11 mouse cellular contexts compared by ENCODE assay signal in the genomic region with DNA sequence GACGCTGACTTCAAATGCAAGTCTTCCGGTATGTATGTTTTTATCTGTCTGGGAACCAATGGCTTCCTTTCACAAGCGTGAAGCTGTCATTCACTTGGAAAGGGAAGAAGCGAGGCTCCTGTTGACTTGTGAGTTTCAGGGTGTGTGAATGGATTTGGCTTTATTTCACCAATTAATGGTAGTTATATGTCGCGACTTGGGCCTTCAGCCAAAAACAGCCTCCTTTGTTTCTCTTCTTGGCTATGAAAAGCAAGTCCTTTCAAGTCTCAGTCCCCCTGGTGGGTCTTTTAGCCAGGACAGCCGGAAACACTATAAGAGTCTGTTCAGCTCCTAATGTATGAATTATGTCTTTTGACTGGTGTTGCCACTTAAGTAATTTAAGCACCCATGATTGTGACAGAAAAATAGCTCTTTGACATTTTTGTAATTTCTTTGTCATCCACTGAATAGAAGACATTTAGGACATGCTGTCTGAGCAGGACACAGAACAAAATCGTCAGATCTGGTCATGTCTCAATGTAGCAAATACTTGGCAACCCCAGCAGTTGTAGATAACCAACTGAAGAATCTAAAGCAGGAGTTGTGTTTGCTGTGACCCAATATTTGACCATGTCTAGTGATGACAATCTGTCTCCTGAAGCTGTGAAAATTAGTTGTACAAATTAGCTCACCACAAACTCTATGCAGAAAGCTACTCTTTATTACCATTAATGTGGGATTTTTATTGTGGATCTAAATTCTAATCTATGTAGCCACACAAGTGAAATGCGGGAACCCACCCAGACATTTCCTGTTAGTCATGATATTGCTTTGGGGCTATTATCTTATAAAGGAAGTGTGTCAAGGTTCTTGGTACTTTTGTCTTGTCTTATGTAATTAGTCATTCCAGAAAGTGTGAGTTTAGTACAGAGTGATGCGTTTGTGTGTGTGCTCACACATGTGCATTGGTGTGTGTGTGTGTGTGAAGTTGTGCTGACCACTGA. TPM values are rescaled to one million over a fixed set of nuclear protein-coding genes. Genes with fewer than 3 reads are reported as not detected.
A peak's percentile ranks its signal among the peaks of the same experiment; 100 is the strongest.
DNase-seq lines count a peak whose midpoint lies in the region; ATAC-seq and TF ChIP-seq lines count a peak whose summit lies in the region.
"Had no signal": no experiment of that assay in that cellular context is flagged by ENCODE, and none has a peak within 500 bp of the region (broad histone marks: within the 10 kb centered on the region; RNA-seq: fewer than 3 reads in every experiment).

No protein-coding gene starts in this region.

- peak; percentile 45 for TF ChIP-seq EP300 in liver, postnatal 0 days (IDR thresholded peaks at IDR 0.05; ENCODE audit: low read depth)

- H3K4me2 ChIP-seq in heart, embryonic 16.5 days (ENCODE audit: low read depth, low read length): no peak overlapping the region
- H3K4me2 ChIP-seq in lung, embryonic 15.5 days: no peak overlapping the region
- H3K4me2 ChIP-seq in embryonic facial prominence, embryonic 14.5 days (ENCODE audit: low read depth, low read length): no peak overlapping the region
- H3K4me2 ChIP-seq in liver, postnatal 0 days (ENCODE audit: low read depth, low read length): no peak overlapping the region

- H3K9ac ChIP-seq in heart, embryonic 16.5 days (ENCODE audit: low read length): no peak overlapping the region
- no peak overlapping the region for H3K9ac ChIP-seq in lung, embryonic 15.5 days
- H3K9ac ChIP-seq in embryonic facial prominence, embryonic 14.5 days (ENCODE audit: low read depth, low read length): no peak overlapping the region
- H3K9ac ChIP-seq in liver, postnatal 0 days (replicated peaks): no peak overlapping the region

- no peaks in the 10 kb centered on the region for H3K36me3 ChIP-seq in heart, embryonic 16.5 days (ENCODE audit: control insufficient read depth, insufficient read depth)
- H3K36me3 ChIP-seq in lung, embryonic 15.5 days: no peaks in the 10 kb centered on the region
- no peaks in the 10 kb centered on the region for H3K36me3 ChIP-seq in embryonic facial prominence, embryonic 14.5 days (ENCODE audit: control insufficient read depth, insufficient read depth, low read length)
- H3K36me3 ChIP-seq in liver, postnatal 0 days (replicated peaks; ENCODE audit: insufficient read depth, low read length): no peaks in the 10 kb centered on the region

- 0 out of 2 replicates have a peak, but pooled peaks have one; percentile 10 for ATAC-seq in heart, embryonic 16.5 days (replicated peaks; ENCODE audit: extremely low read depth, insufficient read depth, low FRiP score)
- peak; percentile 59; the same call in 1 of the 2 replicates for ATAC-seq in lung, embryonic 15.5 days (ENCODE audit: borderline replicate concordance, extremely low read depth, low FRiP score, low TSS enrichment)
- no peak for ATAC-seq in embryonic facial prominence, embryonic 14.5 days (ENCODE audit: low read depth)
- ATAC-seq in liver, postnatal 0 days: 0 out of 2 replicates have a peak, but pooled peaks have one; percentile 19

- no peak overlapping the region for H3K4me3 ChIP-seq in heart, embryonic 16.5 days (ENCODE audit: low read length)
- H3K4me3 ChIP-seq in lung, embryonic 15.5 days: no peak overlapping the region
- H3K4me3 ChIP-seq in embryonic facial prominence, embryonic 14.5 days (ENCODE audit: low read depth, low read length): no peak overlapping the region
- H3K4me3 ChIP-seq in liver, postnatal 0 days (ENCODE audit: low read depth, low read length): no peak overlapping the region

- no peak overlapping the region for H3K27ac ChIP-seq in heart, embryonic 16.5 days (ENCODE audit: low read length)
- H3K27ac ChIP-seq in lung, embryonic 15.5 days: peak overlapping the region; percentile 68
- no peak overlapping the region for H3K27ac ChIP-seq in embryonic facial prominence, embryonic 14.5 days (replicated peaks; ENCODE audit: low read depth, low read length)
- no peak overlapping the region for H3K27ac ChIP-seq in liver, postnatal 0 days (ENCODE audit: low read depth)

- no peak for DNase-seq in heart, postnatal 36 days
- DNase-seq in lung, adult 18-20 months: no peak
- peak; percentile 57 for DNase-seq in embryonic facial prominence, embryonic 14.5 days (ENCODE audit: low spot score)
- no peak for DNase-seq in liver, postnatal 0 days
- DNase-seq in frontal cortex, postnatal 25 days (ENCODE audit: low spot score in 2 of 2): no peak
- no peak for DNase-seq in urinary bladder, adult 2 months (ENCODE audit: low spot score)
- DNase-seq: cerebellum, adult 2 months; right cerebral cortex, adult 18-20 months had no signal

- H3K9me3 ChIP-seq in heart, embryonic 16.5 days (replicated peaks; ENCODE audit: control insufficient read depth, low read length): no peaks in the 10 kb centered on the region
- H3K9me3 ChIP-seq in lung, embryonic 15.5 days: no peaks in the 10 kb centered on the region
- H3K9me3 ChIP-seq in embryonic facial prominence, embryonic 14.5 days (ENCODE audit: control insufficient read depth, low read length): no peaks in the 10 kb centered on the region
- H3K9me3 ChIP-seq in liver, postnatal 0 days (ENCODE audit: low read length): no peaks in the 10 kb centered on the region

- H3K4me1 ChIP-seq in heart, embryonic 16.5 days (ENCODE audit: control insufficient read depth, insufficient read depth, low read length): peaks cover 8% of the 10 kb centered on the region; the same call in 1 of the 2 replicates
- peaks cover 36% of the 10 kb centered on the region for H3K4me1 ChIP-seq in lung, embryonic 15.5 days
- peaks cover 15% of the 10 kb centered on the region; the same call in 1 of the 2 replicates for H3K4me1 ChIP-seq in embryonic facial prominence, embryonic 14.5 days (ENCODE audit: control insufficient read depth, insufficient read depth, low read length)
- H3K4me1 ChIP-seq in liver, postnatal 0 days (ENCODE audit: insufficient read depth): 0 out of 2 replicates have a peak, but pooled peaks cover 2% of the 10 kb centered on the region

- WGBS in heart, embryonic 16.5 days: 55% methylated on average over 10 of the region's 10 CpGs
- WGBS in lung, embryonic 15.5 days: 35% methylated on average over 10 of the region's 10 CpGs
- 53% methylated on average over 10 of the region's 10 CpGs for WGBS in embryonic facial prominence, embryonic 14.5 days
- WGBS in liver, postnatal 0 days (ENCODE audit: insufficient replicate concordance): 69% methylated on average over 10 of the region's 10 CpGs

- H3K27me3 ChIP-seq in heart, embryonic 16.5 days (ENCODE audit: control insufficient read depth, insufficient read depth, low read length): no peaks in the 10 kb centered on the region
- no peaks in the 10 kb centered on the region for H3K27me3 ChIP-seq in lung, embryonic 15.5 days
- no peaks in the 10 kb centered on the region for H3K27me3 ChIP-seq in embryonic facial prominence, embryonic 14.5 days (replicated peaks; ENCODE audit: control insufficient read depth, insufficient read depth, low read length)
- no peaks in the 10 kb centered on the region for H3K27me3 ChIP-seq in liver, postnatal 0 days (ENCODE audit: insufficient read depth, low read length)
- H3K27me3 ChIP-seq: CH12.LX had no signal

- no peak for TF ChIP-seq CTCF in liver, postnatal 0 days (IDR thresholded peaks at IDR 0.05; ENCODE audit: low read depth)

- intact Hi-C loops in heart, postnatal 36 days (cut with DNase I): no loop called here

RNA-seq across cellular contexts. Expression of a gene that starts 13.5 kb away (rescaled TPM):
- 0.75 and 1.2 TPM in 2 replicates for polyA plus RNA-seq in heart, embryonic 16.5 days (2015; fragmentation: Nextera tagmentation; extraction: Ambion mirVana)
- total RNA-seq in heart, postnatal 36 days (2021): not detected
- 8.8 and 9.9 TPM in 2 replicates for polyA plus RNA-seq in lung, embryonic 15.5 days (2015; fragmentation: Nextera tagmentation; extraction: Ambion mirVana)
- polyA plus RNA-seq in embryonic facial prominence, embryonic 14.5 days (2014; fragmentation: Nextera tagmentation; extraction: Ambion mirVana): 2.9 and 3.9 TPM in 2 replicates
- 0.32 and 0.35 TPM in 2 replicates for polyA plus RNA-seq in liver, postnatal 0 days (2015; fragmentation: Nextera tagmentation; extraction: Ambion mirVana)
- polyA plus RNA-seq in urinary bladder, adult 2 months (2012; rRNA removed): 1.8 and 2.0 TPM in 2 replicates
